Mouse (Mus musculus): ENCODE data around the gene Epb41l4b. TPM values are rescaled to one million over a fixed set of nuclear protein-coding genes. Genes with fewer than 3 reads are reported as not detected.
A peak's percentile ranks its signal among the peaks of the same experiment; 100 is the strongest.

Epb41l4b gene
- polyA plus RNA-seq, 1 experiment from 2014 or later, result 23.0 TPM

- no peaks in the 10 kb centered on the region for H3K36me3 ChIP-seq (ENCODE audit: control insufficient read depth, insufficient read depth, low read length)
- TF ChIP-seq CTCF (IDR thresholded peaks at IDR 0.05; ENCODE audit: low read depth), result no peak
- no peak for TF ChIP-seq EP300 (optimal IDR thresholded peaks at IDR 0.05)
- no peak overlapping the region for H3K9ac ChIP-seq (ENCODE audit: low read length)
- 83% methylated on average over 2 of the region's 2 CpGs for WGBS
- no peak for DNase-seq (ENCODE audit: low spot score)
- no peak overlapping the region for H3K4me3 ChIP-seq (ENCODE audit: low read depth, low read length)
- no peaks in the 10 kb centered on the region for H3K9me3 ChIP-seq (ENCODE audit: control insufficient read depth, low read length)
- no peak for ATAC-seq (ENCODE audit: low FRiP score, low TSS enrichment)
- no peaks in the 10 kb centered on the region for H3K4me1 ChIP-seq (replicated peaks; ENCODE audit: control insufficient read depth, insufficient read depth)
- H3K27me3 ChIP-seq (ENCODE audit: control insufficient read depth, insufficient read depth, low read length), result no peaks in the 10 kb centered on the region
- H3K4me2 ChIP-seq (replicated peaks; ENCODE audit: low read depth), result no peak overlapping the region
- H3K27ac ChIP-seq (replicated peaks), result no peak overlapping the region
Observed at GRCm38 (mm10) chr4:57001437-57001836, 141.8 kb downstream of the Epb41l4b start.

- Histone ChIP-seq H3K4me1 (replicated peaks; ENCODE audit: control insufficient read depth, insufficient read depth) (0 out of 2 replicates have a peak, but pooled peaks cover 3% of the 10 kb centered on the region), H3K9ac (ENCODE audit: low read length) (no peak overlapping the region), H3K27ac (replicated peaks) (no peak overlapping the region), H3K27me3 (ENCODE audit: control insufficient read depth, insufficient read depth, low read length) (no peaks in the 10 kb centered on the region), H3K4me2 (replicated peaks; ENCODE audit: low read depth) (no peak overlapping the region), H3K4me3 (ENCODE audit: low read depth, low read length) (no peak overlapping the region), H3K36me3 (ENCODE audit: control insufficient read depth, insufficient read depth, low read length) (no peaks in the 10 kb centered on the region), H3K9me3 (ENCODE audit: control insufficient read depth, low read length) (0 out of 2 replicates have a peak, but pooled peaks cover 1% of the 10 kb centered on the region)
- DNase-seq (ENCODE audit: low spot score) (no peak), ATAC-seq (ENCODE audit: low FRiP score, low TSS enrichment) (no peak)
- no peak for TF ChIP-seq CTCF (IDR thresholded peaks at IDR 0.05; ENCODE audit: low read depth)
- no peak for TF ChIP-seq EP300 (optimal IDR thresholded peaks at IDR 0.05)
- WGBS, result 69% methylated on average over 7 of the region's 7 CpGs
Observed at GRCm38 (mm10) chr4:56993331-56993730, 149.9 kb downstream of the Epb41l4b start.

GRCm38 (mm10) chr4:56991951-56992350, 151.3 kb downstream of the Epb41l4b start:
- no peak overlapping the region for H3K4me2 ChIP-seq (replicated peaks; ENCODE audit: low read depth)
- 56% methylated on average over 2 of the region's 2 CpGs for WGBS
- no peak for ATAC-seq (ENCODE audit: low FRiP score, low TSS enrichment)
- no peak for DNase-seq (ENCODE audit: low spot score)
- no peak overlapping the region for H3K27ac ChIP-seq (replicated peaks)
- 0 out of 2 replicates have a peak, but pooled peaks cover 3% of the 10 kb centered on the region for H3K4me1 ChIP-seq (replicated peaks; ENCODE audit: control insufficient read depth, insufficient read depth)
- 0 out of 2 replicates have a peak, but pooled peaks cover 3% of the 10 kb centered on the region for H3K9me3 ChIP-seq (ENCODE audit: control insufficient read depth, low read length)
- no peaks in the 10 kb centered on the region for H3K36me3 ChIP-seq (ENCODE audit: control insufficient read depth, insufficient read depth, low read length)
- H3K4me3 ChIP-seq (ENCODE audit: low read depth, low read length), result no peak overlapping the region
- TF ChIP-seq CTCF (IDR thresholded peaks at IDR 0.05; ENCODE audit: low read depth), result no peak
- no peak for TF ChIP-seq EP300 (optimal IDR thresholded peaks at IDR 0.05)
- no peaks in the 10 kb centered on the region for H3K27me3 ChIP-seq (ENCODE audit: control insufficient read depth, insufficient read depth, low read length)
- no peak overlapping the region for H3K9ac ChIP-seq (ENCODE audit: low read length)

- DNase-seq (ENCODE audit: low spot score), result no peak
- Histone ChIP-seq H3K36me3 (ENCODE audit: control insufficient read depth, insufficient read depth, low read length) (no peaks in the 10 kb centered on the region), H3K27me3 (ENCODE audit: control insufficient read depth, insufficient read depth, low read length) (no peaks in the 10 kb centered on the region), H3K4me2 (replicated peaks; ENCODE audit: low read depth) (peak within 1 kb of the TSS; percentile 97), H3K4me3 (ENCODE audit: low read depth, low read length) (peak within 1 kb of the TSS; percentile 50), H3K9ac (ENCODE audit: low read length) (peak within 1 kb of the TSS; percentile 53), H3K9me3 (ENCODE audit: control insufficient read depth, low read length) (0 out of 2 replicates have a peak, but pooled peaks cover 3% of the 10 kb centered on the region), H3K27ac (replicated peaks) (no peak within 1 kb of the TSS), H3K4me1 (replicated peaks; ENCODE audit: control insufficient read depth, insufficient read depth) (0 out of 2 replicates have a peak, but pooled peaks cover 3% of the 10 kb centered on the region)
- no peak for TF ChIP-seq CTCF (IDR thresholded peaks at IDR 0.05; ENCODE audit: low read depth)
- ATAC-seq (ENCODE audit: low FRiP score, low TSS enrichment), result no peak
- WGBS, result 0% methylated on average over 25 of the region's 44 CpGs
Observed at GRCm38 (mm10) chr4:56990215-56990584, 153.0 kb downstream of the Epb41l4b start, which contains the start of gene Frrs1l. Gene Frrs1l, minus strand, starts transcription at chr4:56990391.

GRCm38 (mm10) chr4:56989431-56990214, 153.6 kb downstream of the Epb41l4b start:
- DNase-seq (ENCODE audit: low spot score) (no peak), ATAC-seq (ENCODE audit: low FRiP score, low TSS enrichment) (no peak)
- no peak overlapping the region for H3K27ac ChIP-seq (replicated peaks)
- H3K9ac ChIP-seq (ENCODE audit: low read length), result peak overlapping the region; percentile 53
- peak overlapping the region; percentile 50 for H3K4me3 ChIP-seq (ENCODE audit: low read depth, low read length)
- TF ChIP-seq CTCF (IDR thresholded peaks at IDR 0.05; ENCODE audit: low read depth) (no peak), EP300 (optimal IDR thresholded peaks at IDR 0.05) (no peak)
- WGBS, result 7% methylated on average over 45 of the region's 45 CpGs
- H3K4me2 ChIP-seq (replicated peaks; ENCODE audit: low read depth), result peak overlapping the region; percentile 97
- no peaks in the 10 kb centered on the region for H3K27me3 ChIP-seq (ENCODE audit: control insufficient read depth, insufficient read depth, low read length)
- H3K4me1 ChIP-seq (replicated peaks; ENCODE audit: control insufficient read depth, insufficient read depth), result 0 out of 2 replicates have a peak, but pooled peaks cover 3% of the 10 kb centered on the region
- 0 out of 2 replicates have a peak, but pooled peaks cover 3% of the 10 kb centered on the region for H3K9me3 ChIP-seq (ENCODE audit: control insufficient read depth, low read length)
- H3K36me3 ChIP-seq (ENCODE audit: control insufficient read depth, insufficient read depth, low read length), result no peaks in the 10 kb centered on the region

GRCm38 (mm10) chr4:56965586-56966179, 177.6 kb downstream of the Epb41l4b start:
- Histone ChIP-seq H3K4me1 (replicated peaks; ENCODE audit: control insufficient read depth, insufficient read depth) (no peaks in the 10 kb centered on the region), H3K27me3 (ENCODE audit: control insufficient read depth, insufficient read depth, low read length) (no peaks in the 10 kb centered on the region), H3K36me3 (ENCODE audit: control insufficient read depth, insufficient read depth, low read length) (no peaks in the 10 kb centered on the region), H3K4me2 (replicated peaks; ENCODE audit: low read depth) (no peak overlapping the region), H3K9ac (ENCODE audit: low read length) (no peak overlapping the region), H3K27ac (replicated peaks) (no peak overlapping the region), H3K9me3 (ENCODE audit: control insufficient read depth, low read length) (no peaks in the 10 kb centered on the region), H3K4me3 (ENCODE audit: low read depth, low read length) (no peak overlapping the region)
- TF ChIP-seq CTCF (IDR thresholded peaks at IDR 0.05; ENCODE audit: low read depth) (no peak), EP300 (optimal IDR thresholded peaks at IDR 0.05) (no peak)
- DNase-seq (ENCODE audit: low spot score) (no peak), ATAC-seq (ENCODE audit: low FRiP score, low TSS enrichment) (no peak)
- 60% methylated on average over 7 of the region's 7 CpGs for WGBS
